Mouse (Mus musculus) small intestine, adult 2 months (tissue): ENCODE data around the gene Gfod1. TPM values are rescaled to one million over a fixed set of nuclear protein-coding genes. Genes with fewer than 3 reads are reported as not detected.
A peak's percentile ranks its signal among the peaks of the same experiment; 100 is the strongest.

Experiments used
- H3K27ac ChIP-seq: fragments of 200-500 bp; 2 replicates; pipeline ENCODE4 v1.5.1; 2012; ENCODE audit warnings: low read depth, low read length, control low read depth, inconsistent platforms; ENCODE audit not compliant: insufficient read depth
- H3K27me3 ChIP-seq: fragments of 200-500 bp; 2 replicates; pipeline ENCODE4 v1.6.1; 2012; ENCODE audit warnings: mild to moderate bottlenecking, moderate library complexity, low read length, inconsistent platforms; ENCODE audit not compliant: control insufficient read depth, insufficient read depth
- H3K36me3 ChIP-seq: fragments of 200-500 bp; 2 replicates; pipeline ENCODE4 v1.6.1; 2012; ENCODE audit warnings: mild to moderate bottlenecking, low read length, control low read depth, inconsistent platforms; ENCODE audit not compliant: control insufficient read depth, insufficient read depth
- H3K4me1 ChIP-seq: fragments of 200-500 bp; 2 replicates; pipeline ENCODE4 v1.6.1; 2012; ENCODE audit warnings: low read length, inconsistent platforms, mixed read lengths; ENCODE audit not compliant: control insufficient read depth, insufficient read depth, insufficient read length
- H3K4me3 ChIP-seq: fragments of 200-500 bp; 2 replicates; pipeline ENCODE4 v1.5.1; 2012; ENCODE audit warnings: low read depth, mild to moderate bottlenecking, control low read depth, inconsistent platforms, low read length, moderate library complexity
- CTCF ChIP-seq: fragments of 200-500 bp; IDR thresholded peaks from 2 replicates; pipeline ENCODE4 v1.5.1; 2012; ENCODE audit warnings: low read depth, mild to moderate bottlenecking, control low read depth, inconsistent platforms, low read length, moderate library complexity, mixed read lengths; ENCODE audit not compliant: insufficient replicate concordance, insufficient read length; ENCODE audit errors: extremely low read depth
- POLR2A ChIP-seq: fragments of 200-500 bp; IDR thresholded peaks from 2 replicates; pipeline ENCODE4 v1.6.1; 2012; ENCODE audit warnings: low read depth, mild to moderate bottlenecking, control low read depth, inconsistent platforms, low read length, moderate library complexity
- WGBS: fragments of 180-500 bp; shearing (Covaris S2); methylation state at CpG from one replicate; pipeline ENCODE4 v1.1.7; 2018; 5-methylcytosine and 5-hydroxymethylcytosine counted together
- polyA plus RNA-seq: library from polyadenylated mRNA; depleted of rRNA; stranded (reverse); fragments of >200 nt; gene quantifications from 2 replicates; pipeline ENCODE4 v1.2.3, GENCODE M21; 2012

The Gfod1 gene
- polyA plus RNA-seq, 1 experiment, result 4.3 TPM

DNA sequence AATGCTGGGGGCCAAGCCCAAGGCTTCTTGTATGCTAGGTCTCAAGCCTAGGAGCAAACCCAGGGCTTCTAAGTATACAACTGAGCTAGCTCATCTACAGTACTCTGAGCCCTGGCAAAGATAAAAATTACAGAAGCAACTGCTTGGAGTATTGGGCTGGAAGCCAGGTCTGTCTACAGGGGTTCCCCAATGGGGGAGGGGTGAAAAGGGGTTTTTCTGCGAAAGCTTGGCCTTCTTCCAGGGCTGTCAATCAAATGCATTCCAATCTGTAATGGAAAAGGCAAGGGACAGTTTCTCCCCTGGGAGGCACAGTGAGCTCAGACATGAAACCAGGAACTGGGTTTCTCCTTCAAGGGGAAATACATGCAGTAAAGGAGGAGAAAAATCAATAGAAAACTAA, 62.9 kb downstream of the Gfod1 start:
- Histone ChIP-seq H3K27ac (no peak overlapping the region), H3K4me3 (no peak overlapping the region), H3K4me1 (no peaks in the 10 kb centered on the region; the same call in 1 of the 2 replicates), H3K27me3 (no peaks in the 10 kb centered on the region), H3K36me3 (no peaks in the 10 kb centered on the region)
- no peak for TF ChIP-seq CTCF
- WGBS, result 6% methylated on average over 1 of the region's 1 CpGs

DNA sequence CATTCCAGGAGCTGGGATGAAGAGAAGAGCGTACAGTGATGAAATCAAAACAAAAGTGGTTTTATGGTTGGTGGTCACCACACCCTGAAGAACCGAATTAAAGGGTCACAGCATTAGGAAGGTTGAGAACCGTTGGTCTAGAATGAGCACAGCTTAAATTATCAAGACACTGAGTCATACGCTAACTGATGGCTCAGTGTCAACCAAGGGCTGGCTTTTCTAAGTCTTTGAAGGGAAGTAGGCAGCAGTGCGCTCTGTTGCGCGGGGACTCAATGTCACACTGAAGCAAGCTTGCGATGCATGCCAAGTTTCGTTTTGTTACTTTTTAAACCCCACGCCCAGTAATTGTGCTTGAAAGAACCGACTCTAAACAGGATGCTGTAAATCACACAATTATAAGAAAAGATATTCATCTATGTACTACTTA, 64.2 kb downstream of the Gfod1 start:
- Histone ChIP-seq H3K27me3 (no peaks in the 10 kb centered on the region), H3K36me3 (no peaks in the 10 kb centered on the region), H3K4me3 (no peak overlapping the region), H3K27ac (peak overlapping the region; percentile 8; the same call in 1 of the 2 replicates), H3K4me1 (no peaks in the 10 kb centered on the region; the same call in 1 of the 2 replicates)
- TF ChIP-seq POLR2A, result no peak
- TF ChIP-seq CTCF, result no peak
- 36% methylated on average over 11 of the region's 11 CpGs for WGBS

DNA sequence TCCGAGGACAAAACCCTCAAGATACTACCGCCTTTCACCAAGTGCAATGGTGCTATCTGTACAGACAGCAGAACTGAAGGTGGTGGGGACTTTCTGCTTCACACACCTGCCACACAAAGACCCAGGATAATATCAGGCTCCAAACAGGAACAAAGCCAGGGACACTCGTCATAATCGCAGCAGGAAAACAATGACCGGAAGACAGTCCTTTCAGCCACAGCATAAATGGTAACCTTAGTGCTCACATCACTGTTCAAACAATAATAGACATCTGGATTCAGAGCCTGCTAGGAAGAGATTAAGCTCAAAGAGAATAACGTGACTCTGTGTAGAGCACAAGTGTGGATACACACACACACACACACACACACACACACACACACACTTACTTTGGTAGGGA, 67.3 kb downstream of the Gfod1 start:
- H3K4me1 ChIP-seq, result peaks cover 10% of the 10 kb centered on the region
- no peaks in the 10 kb centered on the region for H3K27me3 ChIP-seq
- H3K27ac ChIP-seq, result no peak overlapping the region
- H3K36me3 ChIP-seq, result no peaks in the 10 kb centered on the region
- no peak for TF ChIP-seq CTCF
- no peak for TF ChIP-seq POLR2A
- WGBS, result 45% methylated on average over 6 of the region's 6 CpGs
- no peak overlapping the region for H3K4me3 ChIP-seq

DNA sequence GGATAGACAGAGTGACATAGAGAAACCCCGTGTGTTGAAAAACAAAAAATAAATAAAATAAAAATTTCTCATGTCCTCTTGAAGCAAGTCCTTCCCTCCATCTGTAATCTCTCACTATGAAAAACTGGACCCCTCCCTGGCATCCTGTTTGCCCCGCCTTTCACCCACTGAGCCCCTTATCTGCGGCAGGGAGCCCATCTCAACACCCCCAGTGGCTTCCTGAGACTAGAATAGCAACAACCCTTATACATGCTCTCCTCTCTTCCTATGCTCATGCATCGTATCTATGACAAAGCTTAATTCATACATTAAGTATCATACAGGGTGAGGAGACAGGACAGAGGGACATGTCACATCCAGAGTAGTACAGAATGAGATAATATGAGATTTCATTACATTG, 68.0 kb downstream of the Gfod1 start:
- Histone ChIP-seq H3K27me3 (no peaks in the 10 kb centered on the region), H3K4me3 (no peak overlapping the region), H3K4me1 (peaks cover 16% of the 10 kb centered on the region), H3K36me3 (no peaks in the 10 kb centered on the region), H3K27ac (no peak overlapping the region)
- 61% methylated on average over 4 of the region's 4 CpGs for WGBS
- TF ChIP-seq CTCF, result no peak
- TF ChIP-seq POLR2A, result no peak

DNA sequence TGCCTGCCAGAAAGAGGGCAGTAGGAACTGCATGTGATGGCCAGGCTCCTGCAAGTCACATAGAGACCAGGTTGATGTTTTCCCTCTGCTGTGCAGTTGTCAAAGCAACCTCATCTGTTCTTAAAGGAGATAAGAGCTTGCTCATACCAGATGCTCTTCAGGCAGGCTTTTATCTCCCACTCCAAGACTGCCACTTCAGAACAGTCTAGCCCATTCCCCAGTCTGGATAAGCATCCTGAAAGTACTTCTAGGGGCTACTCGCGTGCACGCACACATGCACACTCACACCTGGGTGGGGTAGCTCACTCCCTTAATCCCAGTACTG, 68.4 kb downstream of the Gfod1 start:
- Histone ChIP-seq H3K4me1 (peaks cover 18% of the 10 kb centered on the region), H3K36me3 (no peaks in the 10 kb centered on the region), H3K27me3 (no peaks in the 10 kb centered on the region), H3K4me3 (no peak overlapping the region), H3K27ac (no peak overlapping the region)
- 70% methylated on average over 3 of the region's 3 CpGs for WGBS
- no peak for TF ChIP-seq POLR2A
- no peak for TF ChIP-seq CTCF

DNA sequence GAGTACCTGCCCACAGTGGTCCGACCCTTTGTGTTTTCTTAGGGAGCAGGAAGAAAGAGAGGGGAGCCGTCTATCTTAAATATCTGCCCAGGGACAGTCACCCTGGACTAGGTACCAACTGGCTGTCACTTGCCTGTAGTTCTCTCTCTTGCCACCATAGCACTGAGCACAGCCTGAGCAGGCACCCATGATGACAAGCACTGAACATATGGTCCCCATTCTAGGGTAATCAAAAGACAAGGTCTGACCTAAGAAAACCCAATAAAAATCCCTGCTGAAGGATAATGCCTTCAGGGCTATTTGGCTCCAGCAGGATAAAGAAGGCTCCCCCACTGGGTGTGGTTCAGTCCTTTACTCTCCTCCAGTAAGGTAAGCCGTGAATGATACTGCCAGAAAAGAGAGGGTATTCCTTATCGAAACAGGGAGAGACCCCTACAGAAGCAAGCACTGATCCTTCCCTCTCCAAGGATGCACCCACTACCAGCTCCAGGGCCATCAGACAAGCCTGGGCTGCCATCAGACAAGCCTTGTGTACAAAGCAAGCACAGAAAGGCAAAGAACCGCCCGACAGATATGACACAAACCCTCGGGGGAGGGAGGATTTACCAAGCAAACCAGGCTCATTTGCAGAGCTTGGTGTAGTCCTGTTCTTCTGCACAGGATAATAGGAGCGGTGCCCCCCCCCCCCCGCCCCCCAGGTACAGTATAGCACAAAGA, 68.9 kb downstream of the Gfod1 start:
- no peaks in the 10 kb centered on the region for H3K27me3 ChIP-seq
- H3K4me1 ChIP-seq, result peaks cover 18% of the 10 kb centered on the region
- H3K27ac ChIP-seq, result no peak overlapping the region
- H3K4me3 ChIP-seq, result no peak overlapping the region
- TF ChIP-seq CTCF (no peak), POLR2A (no peak)
- WGBS, result 49% methylated on average over 9 of the region's 9 CpGs
- H3K36me3 ChIP-seq, result no peaks in the 10 kb centered on the region

DNA sequence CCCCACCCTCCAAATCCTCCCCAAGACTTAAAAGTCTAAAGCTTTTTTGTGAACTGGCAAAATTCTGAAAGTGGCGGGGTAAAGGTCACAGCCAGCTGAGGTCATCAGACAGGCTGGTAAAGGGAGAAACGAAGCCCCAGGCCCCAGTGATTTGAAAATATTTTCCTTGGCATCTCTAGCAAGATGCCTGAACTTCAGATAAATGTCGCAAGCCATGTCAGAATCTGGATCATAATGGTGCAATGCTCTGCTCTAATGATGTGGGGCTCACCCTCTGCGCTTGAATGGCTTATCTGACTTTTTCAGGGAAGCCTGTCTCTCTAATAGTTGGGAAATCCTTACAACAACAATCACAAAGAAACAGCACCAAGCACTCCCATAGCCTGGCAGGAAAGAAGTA, 70.6 kb downstream of the Gfod1 start:
- H3K27ac ChIP-seq, result no peak overlapping the region

More for the DNA sequence above, 70.6 kb downstream of the Gfod1 start:
- peaks cover 18% of the 10 kb centered on the region for H3K4me1 ChIP-seq
- TF ChIP-seq CTCF (no peak), POLR2A (no peak)
- 89% methylated on average over 4 of the region's 4 CpGs for WGBS
- H3K36me3 ChIP-seq, result no peaks in the 10 kb centered on the region
- H3K27me3 ChIP-seq, result no peaks in the 10 kb centered on the region
- H3K4me3 ChIP-seq, result no peak overlapping the region
